Mouse (Mus musculus) liver (tissue): ENCODE measurements around the gene Gdf2.

Experiments
- DNase-seq: peaks from one replicate; pipeline ENCODE4 v3.0.0-alpha.2; 2020; ENCODE audit warnings: mixed read lengths

Gene Gdf2

GRCm38 (mm10) chr14:33958841-33959240, 18.0 kb downstream of the Gdf2 start:
- DNase-seq, result no peak

- peak; percentile 27 for DNase-seq
Measured at GRCm38 (mm10) chr14:33959341-33959740, 18.5 kb downstream of the Gdf2 start.

GRCm38 (mm10) chr14:33965675-33966074, 24.8 kb downstream of the Gdf2 start:
- no peak for DNase-seq

GRCm38 (mm10) chr14:33972679-33973078, 31.8 kb downstream of the Gdf2 start:
- DNase-seq, result no peak

- DNase-seq, result no peak
Measured at GRCm38 (mm10) chr14:33974752-33975151, 33.9 kb downstream of the Gdf2 start.

GRCm38 (mm10) chr14:33977748-33978147, 36.9 kb downstream of the Gdf2 start:
- no peak for DNase-seq

- no peak for DNase-seq
Measured at GRCm38 (mm10) chr14:33978604-33979059, 37.8 kb downstream of the Gdf2 start, which contains the start of gene Zfp488. Gene Zfp488 (minus strand): TSS chr14:33978764.

- DNase-seq, result no peak
Measured at GRCm38 (mm10) chr14:33989201-33989600, 48.4 kb downstream of the Gdf2 start.

- no peak for DNase-seq
Measured at GRCm38 (mm10) chr14:33991971-33992370, 51.1 kb downstream of the Gdf2 start.

GRCm38 (mm10) chr14:33993051-33993450, 52.2 kb downstream of the Gdf2 start:
- DNase-seq, result no peak

GRCm38 (mm10) chr14:33993521-33994289, 52.9 kb downstream of the Gdf2 start:
- no peak for DNase-seq
